Mouse (Mus musculus) thymus, postnatal 4 days (tissue): Measurements from ENCODE around the gene Ccm2l.

Experiments
- DNase-seq: peaks from one replicate; pipeline ENCODE4 v3.0.0; 2021

Gene Ccm2l

DNA sequence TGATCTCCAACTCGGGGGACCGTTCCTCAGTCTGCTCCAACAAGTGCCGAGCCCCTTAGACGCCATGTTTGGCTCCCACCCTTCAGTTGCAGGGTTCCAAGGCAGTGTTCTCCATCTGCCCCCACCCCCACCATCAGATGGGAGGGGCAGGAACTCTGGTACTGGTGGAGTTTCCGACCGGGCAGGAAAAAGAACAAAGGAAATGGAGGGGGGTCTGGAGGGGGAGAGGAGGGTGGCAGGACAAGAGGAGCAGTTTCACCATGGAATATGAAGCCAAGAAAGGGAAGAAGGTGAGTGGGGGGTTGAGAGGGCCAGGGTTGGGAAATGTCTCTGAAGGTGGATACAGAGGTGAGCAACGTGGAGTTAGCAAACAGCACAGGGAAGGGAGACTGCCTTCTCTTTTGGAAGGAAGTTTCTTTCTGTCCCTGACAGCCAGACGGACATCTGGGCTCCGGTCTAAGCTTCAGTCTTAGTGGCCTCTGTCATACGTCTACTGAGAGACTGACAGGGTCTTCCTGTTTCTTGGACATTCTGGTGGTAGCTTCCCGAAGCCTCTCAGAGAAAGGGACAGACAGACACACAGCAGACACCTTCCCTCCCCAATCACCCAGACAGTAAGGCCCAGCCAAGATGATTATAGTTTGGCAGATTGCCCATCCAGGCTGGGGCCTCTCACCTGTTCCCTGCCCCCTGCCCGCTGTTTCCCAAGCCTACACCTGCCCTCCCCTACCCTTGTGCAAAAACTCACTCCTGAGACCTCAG lies at the start of gene Ccm2l:
Gene Ccm2l, plus strand, starts transcription at position 209 of the 762 bp plus-strand sequence.
- no peak for DNase-seq

- no peak for DNase-seq
These were observed 49.0 kb upstream of the Ccm2l start for GRCm38 (mm10) chr2:153016786-153017185.

DNA sequence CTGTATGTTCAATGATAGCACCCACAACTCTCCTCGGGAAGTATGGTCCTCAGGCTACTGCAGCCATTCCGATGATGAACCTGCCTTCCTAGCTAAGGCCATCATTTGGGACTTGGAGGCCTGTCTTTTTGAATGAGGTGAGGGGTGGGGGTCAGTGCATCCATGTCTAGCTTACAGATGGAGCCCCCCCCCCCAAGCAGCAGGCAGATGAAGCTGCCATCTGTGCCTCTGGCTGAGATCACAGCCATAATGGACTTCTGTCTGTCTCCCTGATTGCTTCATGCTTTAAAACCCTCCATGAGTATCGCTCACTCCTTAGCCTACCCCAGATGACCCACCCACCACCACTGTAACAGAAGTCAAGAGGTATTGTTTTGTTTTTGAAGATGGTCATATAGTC lies 46.4 kb upstream of the Ccm2l start:
- DNase-seq = no peak

DNA sequence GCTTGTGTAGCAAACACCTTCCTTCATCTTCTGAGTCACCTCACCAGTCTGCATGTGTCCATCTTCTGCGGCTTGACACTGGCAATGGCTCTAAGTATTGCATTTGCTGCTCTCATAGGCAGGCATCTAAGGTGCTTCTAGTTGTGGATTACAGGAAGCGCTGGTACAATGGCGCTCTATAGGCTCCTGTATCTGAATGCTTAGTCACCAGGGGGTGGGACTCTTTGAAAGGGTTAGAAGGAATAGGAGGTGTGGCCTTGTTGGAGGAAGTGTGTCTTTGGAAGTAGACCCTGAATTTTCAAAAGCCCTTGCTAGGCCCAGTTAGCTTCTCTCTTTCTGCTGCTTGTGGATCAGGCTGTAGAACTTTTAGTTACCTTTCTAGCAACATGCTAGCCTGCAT lies 44.6 kb upstream of the Ccm2l start:
- no peak for DNase-seq

DNA sequence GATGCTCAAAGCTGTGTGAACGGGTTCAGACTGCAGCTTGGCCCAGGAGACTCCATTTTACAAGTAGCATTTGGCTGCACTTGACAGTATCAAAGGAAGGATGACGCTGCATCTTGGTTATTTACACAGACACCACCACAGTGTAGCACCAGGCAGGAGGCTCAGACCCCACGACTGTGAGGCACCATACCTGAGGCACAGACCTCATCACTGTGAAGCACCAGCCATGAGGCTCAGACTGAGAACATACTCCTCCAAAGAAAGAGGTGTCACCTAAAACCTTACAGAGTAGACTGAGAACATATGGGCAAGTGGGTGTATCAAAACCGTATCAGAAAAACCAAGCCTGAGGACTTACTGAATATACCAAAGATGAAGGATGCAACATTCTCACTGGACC lies 42.9 kb upstream of the Ccm2l start:
- DNase-seq = no peak

GRCm38 (mm10) chr2:153026052-153026451 lies 39.7 kb upstream of the Ccm2l start:
- no peak for DNase-seq

DNA sequence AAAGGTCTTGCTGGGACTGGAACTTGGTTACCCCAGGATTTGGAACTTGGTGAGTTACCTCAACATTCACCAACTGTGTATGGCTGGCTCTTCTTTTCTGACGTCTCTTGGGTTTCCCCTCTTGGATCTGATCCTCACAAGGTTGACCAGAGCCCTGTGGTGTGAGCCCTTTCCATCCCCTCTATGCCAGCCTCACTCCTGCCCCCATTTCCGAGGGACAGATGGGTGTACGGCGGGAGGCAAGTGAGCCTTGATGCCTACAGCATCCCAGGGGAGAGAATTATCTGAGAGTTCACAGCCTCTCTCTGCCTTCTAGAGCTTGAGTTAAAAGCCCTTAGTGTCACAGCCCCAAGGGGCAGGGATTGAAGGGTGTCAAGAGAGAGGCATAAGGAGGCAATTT lies 38.3 kb upstream of the Ccm2l start:
- DNase-seq = no peak

- no peak for DNase-seq
These were observed 35.3 kb upstream of the Ccm2l start for GRCm38 (mm10) chr2:153030422-153030821.

DNA sequence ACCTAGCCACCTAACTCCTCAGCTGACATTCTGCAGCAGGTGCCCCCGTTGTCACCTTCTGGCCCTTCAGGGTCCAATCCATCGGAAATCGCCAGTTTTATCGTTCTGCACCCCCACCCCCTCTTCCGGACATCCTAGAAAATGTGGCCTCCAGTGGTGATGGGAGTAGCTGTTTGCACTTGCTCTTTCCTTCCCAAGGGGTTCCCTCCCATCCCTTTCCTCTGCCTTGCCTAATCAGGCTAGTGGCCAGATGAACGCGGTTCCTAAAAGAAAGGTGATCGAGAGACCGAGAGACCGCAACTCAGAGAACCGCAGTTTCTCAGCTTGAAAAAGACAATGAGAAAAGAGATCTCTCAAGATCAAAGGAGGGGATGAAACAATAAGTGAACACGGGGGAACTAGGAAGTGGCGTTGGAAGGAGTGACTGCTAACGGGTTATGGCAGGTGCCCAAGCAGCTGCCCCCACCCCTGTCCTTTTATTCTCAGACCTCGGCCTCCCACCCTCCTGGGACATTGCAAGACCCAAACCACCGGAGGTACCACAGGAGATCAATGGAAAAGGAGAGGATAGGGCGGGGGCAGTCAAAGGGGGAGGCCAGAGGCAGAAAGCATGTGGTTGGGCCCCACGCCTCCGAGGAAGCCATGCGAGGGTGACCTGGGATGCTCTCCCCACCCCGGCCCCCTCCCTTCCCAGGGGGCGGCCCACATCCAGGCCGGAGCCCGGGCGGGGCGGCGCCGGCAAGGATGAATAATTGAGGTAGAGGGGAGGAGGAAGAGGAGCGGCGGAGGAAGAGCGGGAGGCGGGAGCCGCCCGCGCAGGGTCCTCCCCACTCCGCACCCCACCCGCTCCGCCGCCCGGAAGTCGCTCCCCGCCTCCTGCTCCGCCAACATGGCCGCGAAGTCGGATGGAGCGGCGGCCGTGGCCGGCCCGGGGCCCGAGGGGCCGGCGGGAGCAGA lies 34.4 kb upstream of the Ccm2l start, which contains the start of gene Xkr7:
Gene Xkr7, plus strand, starts transcription at position 727 of the 957 bp plus-strand sequence.
- DNase-seq = no peak

DNA sequence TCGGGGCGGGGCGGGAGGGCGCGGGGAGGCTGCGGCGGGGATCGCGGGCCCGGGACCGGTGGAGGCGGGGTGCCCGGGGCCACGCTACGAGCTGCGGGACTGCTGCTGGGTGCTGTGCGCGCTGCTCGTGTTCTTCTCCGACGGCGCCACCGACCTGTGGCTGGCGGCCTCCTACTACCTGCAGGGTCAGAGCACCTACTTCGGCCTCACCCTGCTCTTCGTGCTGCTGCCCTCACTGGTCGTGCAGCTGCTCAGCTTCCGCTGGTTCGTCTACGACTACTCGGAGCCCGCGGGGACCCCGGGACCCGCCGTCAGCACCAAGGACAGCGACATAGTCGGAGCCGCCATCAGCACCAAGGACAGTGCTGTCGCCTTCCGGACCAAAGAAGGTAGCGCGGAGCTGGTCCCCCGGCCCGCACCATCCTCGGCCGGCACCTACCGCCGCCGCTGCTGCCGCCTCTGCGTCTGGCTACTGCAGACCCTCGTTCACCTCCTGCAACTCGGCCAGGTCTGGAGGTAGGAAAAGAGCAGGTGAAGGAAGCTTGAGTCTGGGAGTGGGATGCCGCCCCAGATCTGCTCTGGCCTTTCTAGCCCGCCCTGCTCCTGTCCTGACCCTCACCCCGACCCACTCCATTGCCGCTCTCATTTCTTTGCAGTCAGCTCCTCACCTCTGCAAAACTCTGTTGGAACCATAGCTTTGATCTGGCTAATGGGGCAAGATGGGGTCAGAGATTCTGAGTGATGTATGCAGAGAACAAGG lies 33.5 kb upstream of the Ccm2l start:
- peak; percentile 96 for DNase-seq

- DNase-seq = no peak
These were observed 32.8 kb upstream of the Ccm2l start for GRCm38 (mm10) chr2:153032973-153033372.

DNA sequence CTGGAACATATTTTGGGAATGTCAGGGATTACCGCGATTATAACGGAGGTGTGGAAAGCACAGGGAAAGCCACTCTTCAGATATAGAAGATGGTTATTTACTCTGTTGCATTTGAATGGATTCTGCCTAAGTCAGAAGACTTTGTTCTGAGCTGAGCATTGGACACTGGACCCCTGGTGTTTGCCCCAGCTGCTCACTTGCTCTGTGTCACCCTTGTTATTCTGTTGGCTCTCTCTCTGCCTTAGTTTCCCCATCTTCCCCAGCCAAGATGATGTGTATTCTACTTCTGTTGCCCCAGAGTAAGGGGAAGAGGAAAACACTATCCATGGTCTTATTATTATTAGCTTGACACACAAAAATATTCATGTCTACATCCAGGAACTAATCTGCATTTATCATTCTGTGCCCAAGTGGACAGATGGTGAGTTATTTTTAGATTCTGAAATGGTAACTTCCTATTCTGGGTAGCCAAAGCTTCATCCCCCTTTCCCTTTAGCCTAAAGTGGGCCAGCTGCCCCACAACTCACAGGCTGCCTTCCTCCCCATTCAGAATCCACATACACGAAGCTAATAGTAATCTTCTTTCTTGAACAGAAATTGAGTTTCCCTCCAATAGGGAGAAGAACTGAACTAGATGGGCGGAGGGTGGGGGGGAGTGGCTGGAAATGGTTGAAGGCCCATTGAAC lies 32.1 kb upstream of the Ccm2l start:
- DNase-seq = no peak

DNA sequence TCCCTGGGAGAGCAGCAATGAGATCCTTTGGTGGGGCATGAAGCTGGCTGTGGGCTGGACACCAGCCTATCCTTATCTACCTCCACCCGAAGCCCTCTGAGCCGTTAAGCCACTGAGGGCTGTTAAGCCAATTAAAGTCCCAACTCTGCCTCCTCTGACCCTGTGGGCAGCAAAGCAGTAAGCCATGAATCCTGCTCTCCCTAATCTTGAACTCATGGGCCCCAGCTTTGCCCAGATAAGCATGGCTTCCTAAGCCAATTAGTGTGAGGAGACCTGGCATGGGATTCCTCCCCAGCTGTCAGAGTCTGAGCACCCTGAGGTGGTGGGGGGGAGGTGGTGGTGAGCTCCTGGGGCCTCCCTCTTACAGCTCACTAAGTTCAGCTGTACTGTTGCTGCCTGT lies 29.1 kb upstream of the Ccm2l start:
- DNase-seq = no peak

- no peak for DNase-seq
These were observed 21.9 kb upstream of the Ccm2l start for GRCm38 (mm10) chr2:153043886-153044285.

DNA sequence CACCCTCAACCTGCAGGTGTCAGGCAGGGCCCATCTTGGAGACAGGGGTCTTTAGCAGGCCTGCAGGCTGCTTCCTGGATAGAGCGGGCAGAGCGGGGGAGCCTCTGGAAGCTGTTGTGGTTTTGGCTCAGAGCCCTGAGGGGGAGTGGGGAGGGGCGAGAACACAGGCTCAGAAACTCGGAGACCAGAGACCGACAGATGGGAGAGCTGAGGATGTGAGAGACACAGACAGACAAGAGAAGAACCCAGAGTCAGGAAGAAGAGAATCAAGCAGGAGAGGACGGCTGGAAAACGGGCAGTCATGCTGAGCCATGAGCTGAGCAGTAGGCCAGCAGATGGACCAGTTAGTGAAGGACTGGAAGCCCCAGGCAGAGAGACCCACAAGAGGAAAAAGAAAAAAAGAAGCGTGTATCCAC lies 19.9 kb upstream of the Ccm2l start:
- DNase-seq = peak; percentile 63

- DNase-seq = peak; percentile 72
These were observed 17.8 kb upstream of the Ccm2l start for GRCm38 (mm10) chr2:153047828-153048465.

DNA sequence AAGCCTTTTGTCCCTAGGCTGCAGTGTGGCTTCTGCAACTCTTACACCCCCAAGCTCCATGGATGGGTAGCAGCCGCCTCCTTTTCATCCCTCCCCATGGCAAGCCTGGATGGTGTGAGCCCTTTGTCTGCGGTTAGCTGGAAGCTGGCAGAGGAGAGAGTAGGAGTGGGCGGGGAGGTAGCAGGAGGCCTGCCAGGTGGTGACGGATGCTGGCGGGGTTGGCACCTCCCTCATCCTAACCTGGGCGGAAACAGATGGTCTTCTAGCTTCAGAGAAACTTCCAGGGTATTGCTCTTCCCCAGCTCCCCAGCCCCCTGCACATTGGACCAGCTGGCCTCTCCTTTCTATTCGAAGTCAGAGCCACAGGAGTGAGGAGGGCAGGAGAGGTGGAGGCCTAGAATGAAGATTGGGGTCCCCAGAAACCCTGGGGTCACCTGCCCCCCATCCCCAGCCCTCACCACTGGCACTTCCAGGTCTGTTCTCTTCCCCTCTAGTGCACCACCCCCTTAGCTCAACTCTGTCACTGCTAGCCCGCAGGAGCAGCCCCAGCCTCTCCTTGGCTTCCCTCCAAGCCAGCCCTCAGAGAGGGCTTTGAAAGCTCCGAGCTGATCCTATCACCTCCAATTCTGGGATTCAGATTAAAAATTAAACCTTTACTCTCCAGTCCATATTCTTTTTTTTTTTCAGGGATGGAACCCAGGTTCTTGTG lies 16.3 kb upstream of the Ccm2l start:
- peak; percentile 58 for DNase-seq

GRCm38 (mm10) chr2:153049997-153050358 lies 15.8 kb upstream of the Ccm2l start:
- no peak for DNase-seq

DNA sequence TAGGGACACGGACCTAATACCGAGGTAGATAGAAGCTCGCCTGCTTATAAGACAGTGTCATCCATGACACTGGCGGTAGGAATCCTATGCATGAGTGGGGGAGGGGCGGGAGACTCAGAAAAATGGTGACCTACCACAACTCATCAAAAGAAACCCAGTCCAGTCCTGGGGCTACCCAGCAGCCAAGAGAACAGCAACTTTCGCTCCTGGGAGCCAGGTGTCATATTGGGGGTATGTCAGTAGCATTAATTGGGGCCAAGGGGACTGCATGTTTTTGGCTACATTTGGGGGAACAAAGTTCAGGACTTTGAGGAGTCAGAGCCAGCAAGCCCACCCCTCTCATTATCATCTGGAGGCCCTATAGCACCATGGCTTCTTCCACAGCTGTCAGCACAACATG lies 14.7 kb upstream of the Ccm2l start:
- no peak for DNase-seq

DNA sequence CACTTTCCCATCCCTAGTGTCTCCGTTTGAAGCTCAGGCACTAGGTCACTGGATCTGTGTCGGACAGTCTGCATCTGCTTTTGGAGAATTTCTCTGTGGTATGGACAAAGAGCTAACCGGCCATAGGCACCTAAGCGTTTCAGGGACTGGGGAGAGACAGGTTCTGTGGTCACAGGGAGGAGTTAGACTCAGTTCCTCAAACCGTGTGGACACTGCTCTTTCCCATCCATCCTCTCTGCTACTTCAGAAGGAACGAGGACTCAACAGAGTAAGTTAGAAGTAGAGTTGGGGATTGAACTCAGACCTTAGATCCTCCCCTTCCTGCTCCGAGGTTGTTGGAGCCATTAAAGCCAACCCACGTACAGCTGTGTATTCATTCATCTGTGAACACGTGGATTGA lies 14.2 kb upstream of the Ccm2l start:
- DNase-seq = no peak

DNA sequence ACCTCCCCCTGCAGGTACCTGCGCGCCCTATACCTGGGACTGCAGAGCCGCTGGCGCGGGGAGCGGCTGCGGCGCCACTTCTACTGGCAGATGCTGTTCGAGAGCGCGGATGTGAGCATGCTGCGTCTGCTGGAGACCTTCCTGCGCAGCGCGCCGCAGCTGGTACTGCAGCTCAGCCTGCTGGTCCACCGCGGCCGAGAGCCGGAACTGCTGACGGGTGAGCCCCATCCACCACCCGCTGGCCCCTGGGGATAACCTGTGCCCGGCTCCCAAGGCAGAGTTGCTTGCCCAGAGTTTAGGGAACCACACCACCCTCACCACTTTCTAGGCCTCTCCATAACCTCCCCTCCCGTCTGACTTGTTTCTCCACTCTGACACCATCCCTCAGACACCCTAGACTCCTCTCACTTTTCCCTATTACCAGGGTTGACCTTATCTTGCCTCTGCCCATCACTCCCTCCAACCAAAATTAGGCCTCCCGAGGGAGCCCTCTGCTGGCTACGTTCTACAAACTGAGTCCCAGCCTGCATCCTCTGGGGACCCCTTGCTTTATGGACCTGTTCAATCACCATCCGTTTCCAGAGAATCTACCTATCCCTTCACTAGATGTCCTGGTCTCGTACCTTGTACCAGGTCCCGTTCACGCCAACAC lies 12.9 kb upstream of the Ccm2l start:
- peak; percentile 56 for DNase-seq
